Mouse (Mus musculus): ENCODE data around the gene Dst. TPM values are rescaled to one million over a fixed set of nuclear protein-coding genes. Genes with fewer than 3 reads are reported as not detected.

Gene Dst
- total and polyA plus RNA-seq, 2 experiments from 2014 or later = 23.1 to 134 TPM

DNA sequence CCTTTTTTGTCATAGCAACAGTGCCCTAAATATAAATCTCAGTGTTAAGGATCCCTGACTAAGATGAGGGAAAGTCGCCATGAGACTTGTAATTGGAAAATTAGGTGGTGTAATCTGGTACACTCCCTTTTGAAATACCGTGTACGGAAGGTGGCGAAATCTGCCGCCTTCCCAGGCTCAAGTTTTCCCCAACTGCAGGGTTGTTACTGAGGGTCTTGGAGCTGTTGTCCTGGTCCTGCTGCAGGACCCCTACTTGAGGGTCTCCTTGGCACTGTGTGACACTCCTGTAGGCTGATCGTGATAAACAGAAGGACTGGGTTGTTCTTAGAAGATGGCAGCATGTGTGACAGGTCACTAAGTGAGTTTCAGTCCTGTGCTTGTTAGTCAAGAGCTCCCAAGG lies 169.9 kb downstream of the Dst start:
- no peaks in the 10 kb centered on the region for H3K27me3 ChIP-seq (ENCODE audit: insufficient read depth, low read length)
- no peak overlapping the region for H3K27ac ChIP-seq (ENCODE audit: low read depth, low read length)
- no peaks in the 10 kb centered on the region for H3K36me3 ChIP-seq (ENCODE audit: insufficient read depth)
- 89% methylated on average over 6 of the region's 6 CpGs for WGBS
- DNase-seq (no peak), ATAC-seq (no peak)
- no peaks in the 10 kb centered on the region for H3K9me3 ChIP-seq (ENCODE audit: low read length)
- H3K4me3 ChIP-seq (ENCODE audit: low read depth, low read length) = no peak overlapping the region
- no peak overlapping the region for H3K9ac ChIP-seq
- no peak for TF ChIP-seq CTCF (IDR thresholded peaks at IDR 0.05; ENCODE audit: low read depth)
- no peaks in the 10 kb centered on the region for H3K4me1 ChIP-seq (ENCODE audit: insufficient read depth)
- H3K4me2 ChIP-seq (ENCODE audit: low read depth) = no peak overlapping the region

DNA sequence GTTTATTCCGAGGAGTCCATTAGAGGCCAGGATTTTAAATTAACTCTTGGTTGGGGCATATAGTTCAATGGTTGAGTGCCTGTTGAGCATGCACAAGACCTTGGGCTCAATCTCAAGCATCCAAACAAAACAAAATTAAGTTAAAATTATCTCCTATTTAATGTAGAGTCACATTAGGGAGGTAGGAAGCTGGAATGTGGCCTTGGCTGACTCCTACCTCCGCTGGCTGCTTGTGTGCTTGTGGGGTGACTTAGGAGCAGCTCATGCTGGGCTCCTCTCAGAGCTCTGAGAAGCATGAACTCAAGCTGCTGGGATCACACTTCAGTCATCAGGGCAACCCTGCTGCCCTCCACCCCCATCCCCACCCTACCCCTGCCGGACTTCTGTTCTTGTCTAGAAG lies 181.0 kb downstream of the Dst start:
- H3K27ac ChIP-seq (ENCODE audit: low read depth, low read length) = no peak overlapping the region
- peaks cover 18% of the 10 kb centered on the region for H3K36me3 ChIP-seq (ENCODE audit: insufficient read depth)
- H3K4me1 ChIP-seq (ENCODE audit: insufficient read depth) = no peaks in the 10 kb centered on the region
- no peaks in the 10 kb centered on the region for H3K27me3 ChIP-seq (ENCODE audit: insufficient read depth, low read length)
- no peak overlapping the region for H3K9ac ChIP-seq
- TF ChIP-seq CTCF (IDR thresholded peaks at IDR 0.05; ENCODE audit: low read depth) = no peak
- no peak overlapping the region for H3K4me3 ChIP-seq (ENCODE audit: low read depth, low read length)
- DNase-seq = no peak
- no peak for ATAC-seq
- no peak overlapping the region for H3K4me2 ChIP-seq (ENCODE audit: low read depth)
- no peaks in the 10 kb centered on the region for H3K9me3 ChIP-seq (ENCODE audit: low read length)
- 86% methylated on average over 3 of the region's 3 CpGs for WGBS

DNA sequence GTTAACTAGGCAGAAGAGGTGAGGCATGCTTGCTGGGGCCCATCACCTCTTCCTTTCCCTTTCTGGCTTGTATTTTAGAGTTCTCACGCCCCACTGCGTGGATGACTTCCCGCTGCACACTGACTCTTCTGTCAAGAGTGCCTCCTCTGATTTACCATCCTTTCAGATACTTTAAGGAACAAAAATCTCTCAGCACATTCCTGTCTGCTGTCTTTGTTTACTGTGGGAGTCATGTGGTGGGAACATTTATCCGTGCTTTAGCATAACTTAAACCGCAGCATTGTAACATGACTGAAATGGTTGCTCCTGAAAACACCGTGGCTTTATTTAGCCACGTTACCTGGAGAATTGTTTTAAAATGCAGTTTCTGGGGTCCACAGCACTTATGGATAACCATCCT lies 182.7 kb downstream of the Dst start:
- H3K9ac ChIP-seq = no peak overlapping the region
- DNase-seq = no peak
- no peak for TF ChIP-seq CTCF (IDR thresholded peaks at IDR 0.05; ENCODE audit: low read depth)
- no peaks in the 10 kb centered on the region for H3K27me3 ChIP-seq (ENCODE audit: insufficient read depth, low read length)
- peaks cover 18% of the 10 kb centered on the region for H3K36me3 ChIP-seq (ENCODE audit: insufficient read depth)
- 79% methylated on average over 7 of the region's 7 CpGs for WGBS
- no peak overlapping the region for H3K4me3 ChIP-seq (ENCODE audit: low read depth, low read length)
- ATAC-seq = no peak
- H3K9me3 ChIP-seq (ENCODE audit: low read length) = no peaks in the 10 kb centered on the region
- no peak overlapping the region for H3K4me2 ChIP-seq (ENCODE audit: low read depth)
- H3K27ac ChIP-seq (ENCODE audit: low read depth, low read length) = no peak overlapping the region
- H3K4me1 ChIP-seq (ENCODE audit: insufficient read depth) = no peaks in the 10 kb centered on the region

DNA sequence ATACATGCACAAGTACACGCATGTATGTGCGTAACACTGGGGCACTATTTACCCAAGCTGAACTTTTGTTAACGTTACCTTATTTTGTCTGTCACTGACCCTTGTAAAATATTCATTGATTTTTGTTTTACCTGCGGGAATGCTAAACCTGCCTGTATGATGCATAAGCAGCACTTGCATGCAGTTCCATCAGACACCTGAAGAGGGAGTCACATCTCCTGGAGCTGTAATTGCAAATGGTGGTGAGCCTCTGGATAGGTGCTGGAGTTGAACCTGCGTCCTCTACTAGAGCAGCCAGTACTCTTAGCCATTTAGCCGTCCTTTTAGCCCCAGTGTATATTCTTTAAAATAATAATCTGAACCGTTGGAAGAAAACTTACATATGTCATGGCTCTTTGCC lies 185.6 kb downstream of the Dst start:
- H3K4me2 ChIP-seq (ENCODE audit: low read depth) = no peak overlapping the region
- H3K9ac ChIP-seq = no peak overlapping the region
- no peaks in the 10 kb centered on the region for H3K27me3 ChIP-seq (ENCODE audit: insufficient read depth, low read length)
- no peaks in the 10 kb centered on the region for H3K4me1 ChIP-seq (ENCODE audit: insufficient read depth)
- no peak; the same call in 1 of the 2 replicates for TF ChIP-seq CTCF (IDR thresholded peaks at IDR 0.05; ENCODE audit: low read depth)
- no peak overlapping the region for H3K4me3 ChIP-seq (ENCODE audit: low read depth, low read length)
- ATAC-seq (no peak), DNase-seq (no peak)
- WGBS = 97% methylated on average over 7 of the region's 7 CpGs
- no peaks in the 10 kb centered on the region for H3K9me3 ChIP-seq (ENCODE audit: low read length)
- H3K27ac ChIP-seq (ENCODE audit: low read depth, low read length) = no peak overlapping the region
- H3K36me3 ChIP-seq (ENCODE audit: insufficient read depth) = peaks cover 8% of the 10 kb centered on the region; the same call in 1 of the 2 replicates

DNA sequence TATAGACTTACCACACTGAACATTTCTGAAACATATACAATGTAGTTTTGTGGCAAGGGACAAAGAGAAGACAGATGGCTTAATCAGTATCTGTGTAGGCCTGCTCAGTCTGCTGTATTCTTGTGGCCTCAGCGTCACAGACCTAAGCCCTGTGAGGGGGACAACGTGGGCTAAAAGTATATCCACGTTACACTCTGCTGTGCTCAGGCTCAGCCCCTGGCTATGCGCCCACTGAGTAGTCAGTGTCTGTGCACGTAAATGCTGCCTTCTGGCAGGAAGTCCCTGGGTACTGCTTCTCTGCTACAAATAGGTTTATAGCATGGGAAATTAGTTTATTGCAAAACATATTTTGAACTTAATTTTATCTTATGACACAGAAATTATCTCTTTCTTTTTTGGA lies 186.3 kb downstream of the Dst start:
- Histone ChIP-seq H3K27me3 (ENCODE audit: insufficient read depth, low read length) (no peaks in the 10 kb centered on the region), H3K4me2 (ENCODE audit: low read depth) (no peak overlapping the region), H3K9me3 (ENCODE audit: low read length) (no peaks in the 10 kb centered on the region), H3K9ac (no peak overlapping the region), H3K4me3 (ENCODE audit: low read depth, low read length) (no peak overlapping the region), H3K36me3 (ENCODE audit: insufficient read depth) (peaks cover 7% of the 10 kb centered on the region; the same call in 1 of the 2 replicates), H3K4me1 (ENCODE audit: insufficient read depth) (no peaks in the 10 kb centered on the region), H3K27ac (ENCODE audit: low read depth, low read length) (no peak overlapping the region)
- DNase-seq (no peak), ATAC-seq (0 out of 2 replicates have a peak, but pooled peaks have one; percentile 21)
- 41% methylated on average over 5 of the region's 5 CpGs for WGBS
- no peak for TF ChIP-seq CTCF (IDR thresholded peaks at IDR 0.05; ENCODE audit: low read depth)

DNA sequence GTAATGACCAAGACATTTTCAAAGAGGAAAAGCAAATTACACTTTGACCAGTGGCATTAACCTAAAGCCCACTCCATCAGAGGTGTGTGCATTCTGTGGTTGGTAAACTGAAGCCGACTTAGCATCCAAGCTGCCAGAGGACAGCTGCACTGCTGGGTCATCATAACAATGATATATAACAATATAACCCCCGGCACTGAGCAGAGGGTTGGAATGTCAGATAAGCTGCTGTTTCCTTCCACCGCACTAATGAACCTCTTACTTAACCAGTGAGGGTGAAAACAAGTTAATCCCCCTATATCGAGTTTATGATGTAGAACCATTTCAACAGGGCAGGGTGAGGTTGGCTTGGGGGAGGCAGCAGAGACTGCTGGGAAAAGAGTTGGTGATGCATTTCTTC lies 187.1 kb downstream of the Dst start:
- no peaks in the 10 kb centered on the region for H3K27me3 ChIP-seq (ENCODE audit: insufficient read depth, low read length)

DNA sequence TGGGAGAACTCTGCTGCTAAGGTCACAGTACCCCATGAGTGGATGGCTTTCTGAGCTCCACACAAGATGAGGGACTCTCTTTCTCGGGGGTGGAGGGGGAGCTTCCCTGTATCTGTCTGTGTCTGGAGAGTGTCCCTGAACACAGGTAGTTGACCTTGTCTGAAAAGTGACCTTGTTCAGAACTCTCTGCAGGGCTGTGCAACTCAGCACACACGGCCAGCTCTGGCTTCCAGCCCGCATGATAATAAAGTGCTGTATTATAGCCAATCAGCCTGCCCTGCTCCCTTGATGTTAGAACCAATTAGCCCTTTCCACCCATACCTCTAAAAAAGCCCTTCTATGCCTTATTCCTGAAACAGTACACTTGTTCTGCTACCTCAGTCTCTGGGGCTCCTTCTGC lies 188.9 kb downstream of the Dst start:
- WGBS = 46% methylated on average over 3 of the region's 3 CpGs
- no peak overlapping the region for H3K4me2 ChIP-seq (ENCODE audit: low read depth)
- TF ChIP-seq CTCF (IDR thresholded peaks at IDR 0.05; ENCODE audit: low read depth) = no peak
- H3K4me1 ChIP-seq (ENCODE audit: insufficient read depth) = no peaks in the 10 kb centered on the region
- ATAC-seq (no peak), DNase-seq (no peak)
- no peak overlapping the region for H3K9ac ChIP-seq
- H3K36me3 ChIP-seq (ENCODE audit: insufficient read depth) = no peaks in the 10 kb centered on the region
- no peak overlapping the region for H3K27ac ChIP-seq (ENCODE audit: low read depth, low read length)
- no peaks in the 10 kb centered on the region for H3K9me3 ChIP-seq (ENCODE audit: low read length)
- H3K4me3 ChIP-seq (ENCODE audit: low read depth, low read length) = no peak overlapping the region
- no peaks in the 10 kb centered on the region for H3K27me3 ChIP-seq (ENCODE audit: insufficient read depth, low read length)

More for the DNA sequence above, 187.1 kb downstream of the Dst start:
- ATAC-seq (no peak), DNase-seq (no peak)
- Histone ChIP-seq H3K4me2 (ENCODE audit: low read depth) (no peak overlapping the region), H3K36me3 (ENCODE audit: insufficient read depth) (no peaks in the 10 kb centered on the region), H3K4me3 (ENCODE audit: low read depth, low read length) (no peak overlapping the region), H3K27ac (ENCODE audit: low read depth, low read length) (no peak overlapping the region), H3K4me1 (ENCODE audit: insufficient read depth) (no peaks in the 10 kb centered on the region), H3K9ac (no peak overlapping the region), H3K9me3 (ENCODE audit: low read length) (no peaks in the 10 kb centered on the region)
- WGBS = 29% methylated on average over 4 of the region's 4 CpGs
- no peak for TF ChIP-seq CTCF (IDR thresholded peaks at IDR 0.05; ENCODE audit: low read depth)

DNA sequence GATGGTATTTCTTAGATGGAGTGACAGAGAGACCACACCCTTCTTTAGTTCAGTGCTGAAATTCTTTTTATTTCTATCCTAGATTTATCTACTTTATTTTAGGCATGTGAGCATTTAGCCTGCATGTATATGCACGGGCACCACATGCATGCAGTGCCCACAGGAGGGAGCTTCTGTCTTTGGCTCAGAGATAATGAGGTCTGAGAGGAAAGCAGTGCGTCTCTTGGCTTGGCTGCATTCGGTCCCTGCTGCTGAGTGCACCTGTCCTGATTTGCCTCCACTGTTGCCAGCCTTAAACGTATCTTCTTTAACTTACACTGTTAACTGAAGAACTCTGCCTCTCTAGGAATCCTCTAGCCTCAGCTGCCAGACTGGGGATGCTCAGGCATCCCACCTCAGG lies 189.6 kb downstream of the Dst start:
- Histone ChIP-seq H3K9me3 (ENCODE audit: low read length) (no peaks in the 10 kb centered on the region), H3K9ac (no peak overlapping the region), H3K36me3 (ENCODE audit: insufficient read depth) (no peaks in the 10 kb centered on the region), H3K4me1 (ENCODE audit: insufficient read depth) (no peaks in the 10 kb centered on the region), H3K27me3 (ENCODE audit: insufficient read depth, low read length) (no peaks in the 10 kb centered on the region), H3K4me3 (ENCODE audit: low read depth, low read length) (no peak overlapping the region), H3K27ac (ENCODE audit: low read depth, low read length) (no peak overlapping the region), H3K4me2 (ENCODE audit: low read depth) (no peak overlapping the region)
- 27% methylated on average over 4 of the region's 4 CpGs for WGBS
- ATAC-seq (peak; percentile 86), DNase-seq (peak; percentile 71)
- peak; percentile 62 for TF ChIP-seq CTCF (IDR thresholded peaks at IDR 0.05; ENCODE audit: low read depth)
